Mouse (Mus musculus) retina, embryonic 14.5 days (tissue): ENCODE measurements around the gene Pf4.
A peak's percentile ranks its signal among the peaks of the same experiment; 100 is the strongest.
"Not testable (repeated sequence)": the region's sequence is repeated elsewhere in the genome, so short reads cannot be mapped to it uniquely, and the experiment has no call there.

Experiments
- DNase-seq: peaks from one replicate; pipeline ENCODE4 v3.0.0-alpha.2; 2015; ENCODE audit warnings: low spot score

Pf4 gene

GRCm38 (mm10) chr5:90788114-90788513 lies 15.9 kb downstream of the Pf4 start:
- DNase-seq = peak; percentile 9

GRCm38 (mm10) chr5:90789306-90790073 lies 17.3 kb downstream of the Pf4 start:
- no peak for DNase-seq

GRCm38 (mm10) chr5:90790074-90790502 lies 17.9 kb downstream of the Pf4 start:
- DNase-seq = no peak

GRCm38 (mm10) chr5:90794195-90794625 lies 22.0 kb downstream of the Pf4 start, which contains the start of gene Cxcl15:
Gene Cxcl15 (plus strand): TSS chr5:90794534.
- no peak for DNase-seq

GRCm38 (mm10) chr5:90795392-90795791 lies 23.2 kb downstream of the Pf4 start:
- not testable (repeated sequence) for DNase-seq

- DNase-seq = no peak
Observed at GRCm38 (mm10) chr5:90804574-90804973, 32.3 kb downstream of the Pf4 start.

- no peak for DNase-seq
Observed at GRCm38 (mm10) chr5:90806050-90806449, 33.8 kb downstream of the Pf4 start.

GRCm38 (mm10) chr5:90807176-90807950 lies 35.1 kb downstream of the Pf4 start:
- DNase-seq = no peak

GRCm38 (mm10) chr5:90819756-90820155 lies 47.5 kb downstream of the Pf4 start:
- DNase-seq = no peak
